Mouse (Mus musculus) heart, postnatal 0 days (tissue): ENCODE results near the gene Ppm1l. TPM values are rescaled to one million over a fixed set of nuclear protein-coding genes. Genes with fewer than 3 reads are reported as not detected.

Source experiments
- ATAC-seq: fragments of 200-750 bp; cut with Nextera tagmentation; 2 replicates; pipeline ENCODE4 v1.8.0; 2017; ENCODE audit warnings: low read depth, moderate number of reproducible peaks, moderate library complexity; ENCODE audit not compliant: insufficient read depth
- DNase-seq: peaks from one replicate; pipeline ENCODE4 v3.0.0-alpha.2; 2016; ENCODE audit warnings: low spot score
- H3K27ac ChIP-seq: fragments of 300-500 bp; sonication (generic); 2 replicates; pipeline ENCODE4 v1.5.1; 2014; ENCODE audit warnings: low read depth, mild to moderate bottlenecking
- H3K27me3 ChIP-seq: fragments of 300-500 bp; sonication (generic); 2 replicates; pipeline ENCODE4 v1.6.1; 2014; ENCODE audit warnings: low read length, mixed read lengths; ENCODE audit not compliant: control insufficient read depth, insufficient read depth
- H3K36me3 ChIP-seq: fragments of 300-500 bp; sonication (generic); replicated peaks from 2 replicates; pipeline ENCODE4 v1.6.1; 2014; ENCODE audit warnings: low read length, mixed read lengths; ENCODE audit not compliant: control insufficient read depth, insufficient read depth
- H3K4me1 ChIP-seq: fragments of 300-500 bp; sonication (generic); 2 replicates; pipeline ENCODE4 v1.6.1; 2014; ENCODE audit warnings: antibody characterized with exemption; ENCODE audit not compliant: control insufficient read depth, insufficient read depth
- H3K4me2 ChIP-seq: fragments of 300-500 bp; sonication (generic); 2 replicates; pipeline ENCODE4 v1.6.1; 2014; ENCODE audit warnings: low read depth, mild to moderate bottlenecking, low read length, moderate library complexity
- H3K4me3 ChIP-seq: fragments of 300-500 bp; sonication (generic); 2 replicates; pipeline ENCODE4 v1.5.1; 2014; ENCODE audit warnings: low read depth, low read length
- H3K9ac ChIP-seq: fragments of 300-500 bp; sonication (generic); replicated peaks from 2 replicates; pipeline ENCODE4 v1.6.1; 2014; ENCODE audit warnings: low read depth, low read length, mixed read lengths
- H3K9me3 ChIP-seq: fragments of 300-500 bp; sonication (generic); replicated peaks from 2 replicates; pipeline ENCODE4 v1.6.1; 2016; ENCODE audit warnings: low read length; ENCODE audit not compliant: control insufficient read depth
- CTCF ChIP-seq: IDR thresholded peaks from 2 replicates; pipeline ENCODE4 v1.5.1; 2016; ENCODE audit warnings: antibody characterized with exemption, control low read depth, low read depth
- EP300 ChIP-seq: IDR thresholded peaks from 2 replicates; pipeline ENCODE4 v1.6.1; 2016; ENCODE audit warnings: antibody characterized with exemption, low read depth
- WGBS: fragments of 180-500 bp; shearing (Covaris S2); extraction: QIAGEN DNeasy Blood & Tissue Kit; methylation state at CpG from one replicate; pipeline ENCODE4 v1.1.7; 2014; 5-methylcytosine and 5-hydroxymethylcytosine counted together
- polyA plus RNA-seq: library from polyadenylated mRNA; unstranded; fragments of >200 nt; fragmentation: Nextera tagmentation; extraction: Ambion mirVana; gene quantifications from 2 replicates; pipeline ENCODE4 v1.2.1, GENCODE M21; 2015
- total RNA-seq: library from RNA; depleted of rRNA; stranded (reverse); fragments of >200 nt; gene quantifications from 2 replicates; pipeline ENCODE4 v1.2.3, GENCODE M21; 2014; ENCODE audit warnings: low replicate concordance

Gene Ppm1l
- total and polyA plus RNA-seq, 2 experiments from 2014 or later: 8.7 to 13.8 TPM

- Histone ChIP-seq H3K27ac (0 out of 2 replicates have a peak overlapping the region, but pooled peaks have one; percentile 21), H3K4me3 (no peak overlapping the region), H3K4me2 (no peak overlapping the region), H3K9me3 (no peaks in the 10 kb centered on the region), H3K4me1 (peaks cover 14% of the 10 kb centered on the region; the same call in 1 of the 2 replicates), H3K36me3 (no peaks in the 10 kb centered on the region), H3K9ac (no peak overlapping the region), H3K27me3 (no peaks in the 10 kb centered on the region)
- no peak for ATAC-seq
- TF ChIP-seq EP300 (no peak), CTCF (no peak)
- WGBS: 68% methylated on average over 6 of the region's 6 CpGs
- DNase-seq: no peak
Measured at GRCm38 (mm10) chr3:69487471-69487870, 170.8 kb downstream of the Ppm1l start.

- Histone ChIP-seq H3K9ac (no peak overlapping the region), H3K4me2 (no peak overlapping the region), H3K4me3 (no peak overlapping the region), H3K9me3 (no peaks in the 10 kb centered on the region), H3K27ac (no peak overlapping the region), H3K27me3 (no peaks in the 10 kb centered on the region), H3K4me1 (peaks cover 14% of the 10 kb centered on the region; the same call in 1 of the 2 replicates), H3K36me3 (no peaks in the 10 kb centered on the region)
- ATAC-seq (no peak), DNase-seq (no peak)
- WGBS: 55% methylated on average over 3 of the region's 3 CpGs
- TF ChIP-seq EP300 (no peak), CTCF (no peak)
Measured at GRCm38 (mm10) chr3:69489669-69490068, 173.0 kb downstream of the Ppm1l start.

GRCm38 (mm10) chr3:69490981-69491681 lies 174.5 kb downstream of the Ppm1l start:
- ATAC-seq: no peak
- 86% methylated on average over 6 of the region's 6 CpGs for WGBS
- no peak for DNase-seq
- Histone ChIP-seq H3K4me2 (no peak overlapping the region), H3K9me3 (no peaks in the 10 kb centered on the region), H3K27me3 (no peaks in the 10 kb centered on the region), H3K9ac (no peak overlapping the region), H3K27ac (no peak overlapping the region), H3K4me3 (no peak overlapping the region), H3K36me3 (no peaks in the 10 kb centered on the region), H3K4me1 (peaks cover 10% of the 10 kb centered on the region; the same call in 1 of the 2 replicates)
- TF ChIP-seq CTCF: no peak

- no peak for DNase-seq
- WGBS: 62% methylated on average over 4 of the region's 4 CpGs
- Histone ChIP-seq H3K9me3 (no peaks in the 10 kb centered on the region), H3K4me3 (no peak overlapping the region), H3K9ac (no peak overlapping the region), H3K27me3 (no peaks in the 10 kb centered on the region), H3K27ac (no peak overlapping the region), H3K4me1 (no peaks in the 10 kb centered on the region), H3K4me2 (no peak overlapping the region), H3K36me3 (no peaks in the 10 kb centered on the region)
- no peak for TF ChIP-seq EP300
- TF ChIP-seq CTCF: no peak
- ATAC-seq: no peak
Measured at GRCm38 (mm10) chr3:69494233-69495010, 177.8 kb downstream of the Ppm1l start.

- TF ChIP-seq EP300 (no peak), CTCF (no peak)
- Histone ChIP-seq H3K4me2 (no peak overlapping the region), H3K4me3 (no peak overlapping the region), H3K27ac (no peak overlapping the region), H3K9me3 (no peaks in the 10 kb centered on the region), H3K9ac (no peak overlapping the region), H3K4me1 (0 out of 2 replicates have a peak, but pooled peaks cover 4% of the 10 kb centered on the region), H3K36me3 (no peaks in the 10 kb centered on the region), H3K27me3 (no peaks in the 10 kb centered on the region)
- ATAC-seq: no peak
- 73% methylated on average over 3 of the region's 3 CpGs for WGBS
- DNase-seq: no peak
Measured at GRCm38 (mm10) chr3:69497178-69497577, 180.5 kb downstream of the Ppm1l start.
